Mouse (Mus musculus): ENCODE data around the gene Gm20503.

Gm20503 gene

DNA sequence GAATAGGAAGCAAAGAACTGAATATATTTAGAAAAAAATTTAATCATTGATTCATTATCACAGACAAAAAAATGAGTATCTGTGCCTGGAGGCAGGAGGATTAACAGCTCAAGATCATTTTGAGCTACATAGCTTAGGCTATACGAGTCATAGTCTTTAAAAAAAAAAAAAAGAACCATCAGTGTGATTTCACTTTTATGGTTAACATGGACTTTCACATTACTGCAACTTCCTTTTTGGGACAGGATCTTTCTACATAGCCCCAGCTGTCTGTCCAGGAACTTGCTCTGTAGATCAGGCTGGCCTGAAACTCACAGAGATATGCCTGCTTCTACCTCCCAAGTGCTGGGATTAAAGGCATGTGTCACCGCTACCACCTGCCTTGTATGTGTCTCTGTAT is 80.4 kb downstream of the Gm20503 start:
- in situ Hi-C loops (cut with MboI, MseI), result loop anchor here (10.0 kb wide), 1 partner anchor 491 kb away; no protein-coding TSS in a partner anchor

DNA sequence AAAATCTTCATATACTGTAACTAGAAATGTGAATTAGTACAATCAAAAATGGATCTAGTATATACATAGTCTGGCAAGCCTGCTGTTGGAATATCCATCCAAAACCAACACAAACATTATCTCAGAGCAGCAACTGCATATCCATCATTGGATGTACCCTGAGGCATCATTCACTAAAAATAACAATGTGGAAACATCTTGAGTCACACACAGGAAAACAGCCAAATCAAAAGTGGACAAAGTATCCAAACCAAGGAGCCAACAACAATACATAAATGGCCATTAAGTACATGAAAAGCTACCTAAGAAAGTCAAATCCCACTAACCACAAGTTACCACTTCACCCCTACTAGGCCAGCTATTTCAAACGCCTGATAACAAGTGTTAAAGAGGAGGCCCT is 86.4 kb downstream of the Gm20503 start:
- in situ Hi-C loops (cut with MboI, MseI), result loop anchor here (10.0 kb wide), 1 partner anchor 485 kb away; no protein-coding TSS in a partner anchor
